Mouse (Mus musculus) liver, postnatal 0 days (tissue): ENCODE measurements at regions not wholly inside any gene's neighbourhood (a gene's known extent, or its start where the extent isn't known, plus 50 kb on each side); places are given as distances from the start of the nearest gene placed in this dataset.

Experiments
- ATAC-seq: fragments of 200-750 bp; cut with Nextera tagmentation; 2 replicates; pipeline ENCODE4 v1.8.0; 2017; ENCODE audit warnings: mild to moderate bottlenecking, moderate library complexity
- DNase-seq: peaks from one replicate; pipeline ENCODE4 v3.0.0-alpha.2; 2016
- H3K27ac ChIP-seq: fragments of 300-500 bp; sonication (generic); 2 replicates; pipeline ENCODE4 v1.5.1; 2014; ENCODE audit warnings: antibody characterized with exemption, moderate library complexity, mild to moderate bottlenecking, low read depth
- H3K27me3 ChIP-seq: fragments of 300-500 bp; sonication (generic); 2 replicates; pipeline ENCODE4 v1.6.1; 2014; ENCODE audit warnings: low read length, control low read depth, mixed read lengths; ENCODE audit not compliant: insufficient read depth
- H3K36me3 ChIP-seq: fragments of 300-500 bp; sonication (generic); replicated peaks from 2 replicates; pipeline ENCODE4 v1.6.1; 2014; ENCODE audit warnings: mild to moderate bottlenecking, control low read depth, low read length, moderate library complexity, mixed read lengths; ENCODE audit not compliant: insufficient read depth
- H3K4me1 ChIP-seq: fragments of 300-500 bp; sonication (generic); 2 replicates; pipeline ENCODE4 v1.6.1; 2014; ENCODE audit warnings: antibody characterized with exemption, mild to moderate bottlenecking, control low read depth; ENCODE audit not compliant: insufficient read depth
- H3K4me2 ChIP-seq: fragments of 300-500 bp; sonication (generic); 2 replicates; pipeline ENCODE4 v1.6.1; 2014; ENCODE audit warnings: low read depth, mild to moderate bottlenecking, low read length, moderate library complexity, mixed read lengths
- H3K4me3 ChIP-seq: fragments of 300-500 bp; sonication (generic); 2 replicates; pipeline ENCODE4 v1.5.1; 2014; ENCODE audit warnings: low read depth, low read length
- H3K9ac ChIP-seq: fragments of 300-500 bp; sonication (generic); replicated peaks from 2 replicates; pipeline ENCODE4 v1.6.1; 2014; ENCODE audit warnings: mild to moderate bottlenecking, moderate library complexity
- H3K9me3 ChIP-seq: fragments of 300-500 bp; sonication (generic); 2 replicates; pipeline ENCODE4 v1.6.1; 2016; ENCODE audit warnings: mild to moderate bottlenecking, control low read depth, low read length, mixed read lengths
- CTCF ChIP-seq: sonication (generic); IDR thresholded peaks from 2 replicates; pipeline ENCODE4 v1.5.1; 2016; ENCODE audit warnings: antibody characterized with exemption, low read depth
- EP300 ChIP-seq: IDR thresholded peaks from 2 replicates; pipeline ENCODE4 v1.6.1; 2016; ENCODE audit warnings: antibody characterized with exemption, low read depth, mild to moderate bottlenecking
- WGBS: fragments of 180-500 bp; shearing (Covaris S2); extraction: QIAGEN DNeasy Blood & Tissue Kit; methylation state at CpG from one replicate; pipeline ENCODE4 v1.1.7; 2014; ENCODE audit not compliant: insufficient replicate concordance; 5-methylcytosine and 5-hydroxymethylcytosine counted together

GRCm38 (mm10) chr16:5371175-5371893 is 115.6 kb upstream of the Eef2kmt start:
- H3K4me2 ChIP-seq = no peak overlapping the region
- H3K9me3 ChIP-seq = no peaks in the 10 kb centered on the region
- DNase-seq (no peak), ATAC-seq (no peak)
- H3K4me3 ChIP-seq = no peak overlapping the region
- no peak overlapping the region for H3K27ac ChIP-seq
- no peaks in the 10 kb centered on the region for H3K27me3 ChIP-seq
- no peaks in the 10 kb centered on the region for H3K36me3 ChIP-seq
- no peaks in the 10 kb centered on the region for H3K4me1 ChIP-seq
- no peak overlapping the region for H3K9ac ChIP-seq
- 69% methylated on average over 4 of the region's 4 CpGs for WGBS
- no peak for TF ChIP-seq CTCF
- TF ChIP-seq EP300 = no peak

- no peak for ATAC-seq
- no peaks in the 10 kb centered on the region for H3K9me3 ChIP-seq
- no peak overlapping the region for H3K4me2 ChIP-seq
- H3K9ac ChIP-seq = no peak overlapping the region
- no peaks in the 10 kb centered on the region for H3K4me1 ChIP-seq
- no peak overlapping the region for H3K27ac ChIP-seq
- H3K27me3 ChIP-seq = no peaks in the 10 kb centered on the region
- TF ChIP-seq CTCF (peak; percentile 22), EP300 (no peak)
- no peaks in the 10 kb centered on the region for H3K36me3 ChIP-seq
- DNase-seq = no peak
- no peak overlapping the region for H3K4me3 ChIP-seq
Observed at GRCm38 (mm10) chr16:5370496-5370895, 114.7 kb upstream of the Eef2kmt start.

- Histone ChIP-seq H3K27ac (no peak overlapping the region), H3K4me3 (no peak overlapping the region), H3K9ac (no peak overlapping the region), H3K4me2 (no peak overlapping the region), H3K9me3 (no peaks in the 10 kb centered on the region), H3K36me3 (no peaks in the 10 kb centered on the region), H3K4me1 (no peaks in the 10 kb centered on the region), H3K27me3 (no peaks in the 10 kb centered on the region)
- DNase-seq = no peak
- no peak for ATAC-seq
- TF ChIP-seq EP300 (no peak), CTCF (no peak)
- WGBS = 55% methylated on average over 7 of the region's 7 CpGs
Observed at GRCm38 (mm10) chr16:5368897-5369558, 113.2 kb upstream of the Eef2kmt start.

- no peaks in the 10 kb centered on the region for H3K4me1 ChIP-seq
- no peaks in the 10 kb centered on the region for H3K9me3 ChIP-seq
- no peak overlapping the region for H3K4me2 ChIP-seq
- H3K4me3 ChIP-seq = no peak overlapping the region
- 70% methylated on average over 8 of the region's 8 CpGs for WGBS
- H3K9ac ChIP-seq = no peak overlapping the region
- no peak overlapping the region for H3K27ac ChIP-seq
- no peaks in the 10 kb centered on the region for H3K27me3 ChIP-seq
- no peak for TF ChIP-seq EP300
- TF ChIP-seq CTCF = no peak
- ATAC-seq (no peak), DNase-seq (no peak)
- H3K36me3 ChIP-seq = no peaks in the 10 kb centered on the region
Observed at GRCm38 (mm10) chr16:5368357-5368756, 112.6 kb upstream of the Eef2kmt start.

GRCm38 (mm10) chr16:5367581-5368119 is 111.9 kb upstream of the Eef2kmt start:
- H3K27ac ChIP-seq = no peak overlapping the region
- H3K36me3 ChIP-seq = no peaks in the 10 kb centered on the region
- DNase-seq = no peak
- ATAC-seq = no peak
- H3K9me3 ChIP-seq = no peaks in the 10 kb centered on the region
- peak overlapping the region; percentile 4; the same call in 1 of the 2 replicates for H3K4me2 ChIP-seq
- 54% methylated on average over 10 of the region's 10 CpGs for WGBS
- no peak overlapping the region for H3K9ac ChIP-seq
- H3K4me3 ChIP-seq = no peak overlapping the region
- no peaks in the 10 kb centered on the region for H3K4me1 ChIP-seq
- no peaks in the 10 kb centered on the region for H3K27me3 ChIP-seq
- TF ChIP-seq EP300 (no peak), CTCF (no peak)

GRCm38 (mm10) chr16:5366021-5366420 is 110.2 kb upstream of the Eef2kmt start:
- H3K27ac ChIP-seq = no peak overlapping the region
- H3K4me1 ChIP-seq = no peaks in the 10 kb centered on the region
- no peaks in the 10 kb centered on the region for H3K9me3 ChIP-seq
- H3K9ac ChIP-seq = no peak overlapping the region
- ATAC-seq (no peak), DNase-seq (no peak)
- no peak overlapping the region for H3K4me2 ChIP-seq
- no peak overlapping the region for H3K4me3 ChIP-seq
- H3K27me3 ChIP-seq = no peaks in the 10 kb centered on the region
- H3K36me3 ChIP-seq = no peaks in the 10 kb centered on the region
- WGBS = 68% methylated on average over 3 of the region's 3 CpGs
- TF ChIP-seq EP300 = no peak
- no peak for TF ChIP-seq CTCF
